Mouse (Mus musculus) lung, postnatal 4 days (tissue): ENCODE results near the gene Sox6.
A peak's percentile ranks its signal among the peaks of the same experiment; 100 is the strongest.

Source experiments
- DNase-seq, 2 experiments: peaks; one replicate each; pipeline ENCODE4 v3.0.0; 2021

Sox6 gene

DNA sequence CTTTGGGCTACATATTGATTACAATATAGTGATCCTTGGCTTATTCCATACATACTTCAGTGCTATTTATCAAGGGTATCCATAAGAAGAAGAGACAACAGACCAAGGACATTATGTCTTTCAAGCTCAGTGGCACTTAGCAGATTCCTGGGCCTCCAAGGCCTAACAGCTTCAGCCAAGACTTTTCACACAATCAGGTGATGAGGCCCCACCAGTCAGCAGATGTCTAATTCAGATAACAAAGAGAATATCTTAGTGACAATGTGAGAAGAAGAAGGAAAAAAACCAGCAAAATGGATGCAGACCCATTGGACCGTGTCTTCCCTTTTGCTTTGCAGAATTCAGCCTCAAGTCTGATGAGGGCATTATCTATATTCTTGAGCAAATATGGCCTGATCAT is 150.0 kb downstream of the Sox6 start:
- no peak for DNase-seq

DNA sequence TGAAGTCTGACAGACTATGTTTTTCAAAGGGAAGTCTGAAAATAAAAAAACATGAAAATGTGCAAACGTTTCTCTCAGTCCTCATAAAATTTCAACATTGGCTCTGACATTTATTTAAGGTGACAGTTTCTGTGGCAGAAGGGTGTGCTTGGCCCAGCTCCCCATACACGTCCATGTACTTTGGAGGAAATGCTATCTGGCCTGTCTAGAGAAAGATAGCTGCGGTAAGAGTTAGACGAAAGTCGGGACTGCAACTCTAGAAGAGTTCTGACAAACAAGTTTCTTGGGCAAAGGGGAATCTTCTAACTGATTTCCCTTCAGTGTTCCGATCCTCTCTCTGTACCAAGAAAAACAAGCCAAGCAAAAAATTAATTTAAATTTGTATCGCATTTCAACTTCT is 150.5 kb downstream of the Sox6 start:
- DNase-seq: no peak

DNA sequence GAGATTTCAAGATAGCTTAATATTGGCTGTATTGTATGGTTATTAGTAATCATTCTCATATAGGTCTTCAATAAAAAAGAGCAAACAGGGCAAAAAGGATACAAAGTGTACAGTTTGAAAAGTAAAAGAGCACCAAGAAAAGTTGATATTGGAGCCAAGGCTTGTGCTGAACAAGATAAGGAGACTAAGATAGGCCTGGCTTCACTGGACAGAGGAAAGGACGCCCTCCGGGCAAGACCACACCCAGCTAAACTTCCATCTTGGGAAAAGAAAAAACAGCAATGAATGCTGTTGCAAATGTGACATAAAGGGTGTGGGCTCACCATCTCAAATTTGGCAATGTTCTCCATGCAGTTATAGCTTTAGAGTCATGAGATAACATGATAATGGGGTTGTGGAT is 165.7 kb downstream of the Sox6 start:
- no peak for DNase-seq

GRCm38 (mm10) chr7:115868504-115868903 is 170.1 kb downstream of the Sox6 start:
- no peak for DNase-seq

- peak in 1 of 2 experiments; percentile 24 for DNase-seq
Measured at GRCm38 (mm10) chr7:115867518-115868270, 170.9 kb downstream of the Sox6 start.

GRCm38 (mm10) chr7:115866698-115867500 is 171.7 kb downstream of the Sox6 start:
- no peak for DNase-seq

GRCm38 (mm10) chr7:115865979-115866697 is 172.5 kb downstream of the Sox6 start:
- DNase-seq: no peak

- no peak for DNase-seq
Measured at GRCm38 (mm10) chr7:115865231-115865630, 173.4 kb downstream of the Sox6 start.

- DNase-seq: no peak
Measured at GRCm38 (mm10) chr7:115864411-115864810, 174.2 kb downstream of the Sox6 start.

- no peak for DNase-seq
Measured at GRCm38 (mm10) chr7:115859691-115860401, 178.8 kb downstream of the Sox6 start.

GRCm38 (mm10) chr7:115851131-115851530 is 187.5 kb downstream of the Sox6 start:
- DNase-seq: no peak

GRCm38 (mm10) chr7:115845791-115846366 is 192.7 kb downstream of the Sox6 start:
- no peak for DNase-seq

DNA sequence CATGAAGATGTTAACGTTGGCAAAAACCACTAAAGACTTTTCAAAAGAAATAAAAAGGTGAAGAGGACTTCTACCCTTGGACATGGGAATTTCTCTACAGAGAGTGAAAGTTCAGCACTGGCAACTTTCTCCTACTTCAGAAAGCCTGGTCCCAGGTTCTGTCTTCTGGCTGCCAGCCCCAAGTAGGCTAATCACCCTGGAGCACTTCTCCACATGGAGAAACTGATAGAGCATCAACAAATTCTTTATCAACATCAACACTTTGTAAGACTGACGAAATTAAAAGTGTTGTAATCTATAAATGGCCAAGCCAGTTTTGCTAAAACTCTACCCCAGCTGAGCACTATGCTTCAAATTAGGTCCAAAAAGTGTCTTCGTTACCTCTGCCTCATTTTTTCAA is 193.7 kb downstream of the Sox6 start:
- no peak for DNase-seq

DNA sequence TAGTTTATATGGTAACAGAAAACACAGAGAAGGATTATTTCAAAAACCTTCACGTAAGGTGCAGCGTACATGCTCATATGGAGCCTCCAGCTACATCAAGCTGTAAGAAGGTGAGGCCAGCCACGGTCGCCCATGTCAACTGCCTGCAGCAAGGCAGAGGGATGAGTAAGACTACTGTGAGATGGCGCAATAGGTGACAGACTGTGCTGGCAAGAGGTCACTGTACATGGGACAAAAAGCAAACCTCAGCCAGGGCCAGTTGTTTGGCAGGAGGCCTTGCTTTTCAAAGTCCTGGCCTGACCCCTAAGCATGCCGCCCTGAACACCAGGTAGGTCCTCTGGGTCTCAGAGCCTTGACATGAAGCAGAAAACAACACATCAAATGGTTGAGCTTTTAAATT is 194.2 kb downstream of the Sox6 start:
- no peak for DNase-seq

DNA sequence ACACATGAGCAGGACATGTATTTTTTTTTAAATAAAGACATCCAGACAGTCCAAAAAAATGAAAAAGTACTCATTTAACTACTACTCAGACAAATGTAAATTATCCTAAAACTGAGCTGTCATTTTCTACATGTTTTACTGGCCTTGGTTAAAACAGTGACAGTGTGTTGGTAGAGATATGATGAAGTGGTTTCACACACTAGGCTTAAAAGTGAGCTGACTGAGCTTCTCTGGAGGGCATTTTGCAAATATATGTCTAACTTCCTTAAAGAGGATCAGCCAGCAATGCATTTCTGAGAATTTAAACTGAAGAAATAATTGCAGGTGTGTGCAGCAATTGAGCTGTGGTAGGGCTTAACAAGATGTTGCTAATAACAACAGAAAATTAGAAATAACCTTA is 196.3 kb downstream of the Sox6 start:
- DNase-seq: no peak

- DNase-seq: no peak
Measured at GRCm38 (mm10) chr7:115840613-115841012, 198.0 kb downstream of the Sox6 start.

GRCm38 (mm10) chr7:115835005-115835404 is 203.6 kb downstream of the Sox6 start:
- DNase-seq: no peak

- DNase-seq: no peak
Measured at GRCm38 (mm10) chr7:115833701-115834100, 204.9 kb downstream of the Sox6 start.

- peak in 1 of 2 experiments; percentile 5 for DNase-seq
Measured at GRCm38 (mm10) chr7:115830938-115831873, 207.4 kb downstream of the Sox6 start.

- DNase-seq: no peak
Measured at GRCm38 (mm10) chr7:115830366-115830765, 208.2 kb downstream of the Sox6 start.

GRCm38 (mm10) chr7:115829756-115830155 is 208.8 kb downstream of the Sox6 start:
- no peak for DNase-seq
